Mouse (Mus musculus) brain, embryonic 14.5 days (tissue): ENCODE data around the gene Acsl5.

ENCODE experiments used
- CTCF ChIP-seq: fragments of 200-500 bp; IDR thresholded peaks from 2 replicates; pipeline ENCODE4 v1.5.1; 2012; ENCODE audit warnings: inconsistent platforms, mild to moderate bottlenecking, moderate library complexity, borderline replicate concordance; ENCODE audit not compliant: insufficient read depth, insufficient read length; ENCODE audit errors: extremely low read depth
- POLR2A ChIP-seq: fragments of 200-500 bp; IDR thresholded peaks from 2 replicates; pipeline ENCODE4 v1.6.1; 2012; ENCODE audit warnings: mild to moderate bottlenecking, inconsistent platforms, borderline replicate concordance; ENCODE audit not compliant: poor library complexity, insufficient read depth, insufficient read length, severe bottlenecking; ENCODE audit errors: extremely low read depth

- no peak for TF ChIP-seq CTCF
- no peak for TF ChIP-seq POLR2A
Measured at GRCm38 (mm10) chr19:55244791-55245231, 6.9 kb upstream of the Acsl5 start.
